In genomic region chr5:145226453-145226852, GRCm38 (mm10) we compare ENCODE assay signal across 24 mouse cellular contexts.
"Had no signal": no experiment of that assay in that cellular context is flagged by ENCODE, and none has a peak within 500 bp of the region (broad histone marks: within the 10 kb centered on the region; RNA-seq: fewer than 3 reads in every experiment).

No protein-coding gene starts in this region.

- H3K4me2 ChIP-seq: heart, embryonic 12.5 days; hindbrain, embryonic 12.5 days; hindbrain, embryonic 14.5 days; intestine, embryonic 15.5 days; limb, embryonic 12.5 days; liver, embryonic 12.5 days had no signal

- DNase-seq: gastrocnemius, adult 2 months; gastrocnemius, postnatal 10 days; gastrocnemius, postnatal 25 days; heart, adult 18-20 months; heart, postnatal 10 days; heart, postnatal 4 days; kidney, adult 18-20 months; kidney, postnatal 25 days; kidney, postnatal 4 days had no signal

- H3K4me1 ChIP-seq: intestine, embryonic 15.5 days had no signal

- ATAC-seq: hindbrain, embryonic 16.5 days; inflammation-experienced regulatory T-cells, adult 6 months; intestine, embryonic 15.5 days; intestine, postnatal 0 days; liver, embryonic 12.5 days had no signal

- H3K27me3 ChIP-seq: heart, embryonic 12.5 days; intestine, embryonic 15.5 days; limb, embryonic 12.5 days; liver, embryonic 12.5 days had no signal

- H3K9me3 ChIP-seq: heart, embryonic 10.5 days; heart, embryonic 12.5 days; hindbrain, embryonic 10.5 days; hindbrain, embryonic 12.5 days; intestine, embryonic 15.5 days; limb, embryonic 10.5 days; limb, embryonic 12.5 days; liver, embryonic 12.5 days had no signal

- H3K4me3 ChIP-seq: gastrocnemius, adult 2 months; heart, embryonic 10.5 days; heart, embryonic 12.5 days; hindbrain, embryonic 10.5 days; hindbrain, embryonic 12.5 days; intestine, embryonic 15.5 days; layer of hippocampus, adult 2 months; left cerebral cortex, adult 2 months; limb, embryonic 10.5 days; limb, embryonic 12.5 days; liver, embryonic 12.5 days had no signal

- H3K27ac ChIP-seq: gastrocnemius, adult 2 months; heart, embryonic 10.5 days; hindbrain, embryonic 10.5 days; hindbrain, embryonic 12.5 days; hindbrain, embryonic 14.5 days; intestine, embryonic 15.5 days; layer of hippocampus, adult 2 months; left cerebral cortex, adult 2 months; limb, embryonic 10.5 days; limb, embryonic 12.5 days; liver, embryonic 12.5 days; liver, embryonic 14.5 days had no signal

- H3K9ac ChIP-seq: heart, embryonic 12.5 days; hindbrain, embryonic 12.5 days; hindbrain, embryonic 14.5 days; intestine, embryonic 15.5 days; limb, embryonic 12.5 days; liver, embryonic 12.5 days; liver, embryonic 14.5 days had no signal
